ENCODE assay signal across 15 mouse cellular contexts in the genomic region with DNA sequence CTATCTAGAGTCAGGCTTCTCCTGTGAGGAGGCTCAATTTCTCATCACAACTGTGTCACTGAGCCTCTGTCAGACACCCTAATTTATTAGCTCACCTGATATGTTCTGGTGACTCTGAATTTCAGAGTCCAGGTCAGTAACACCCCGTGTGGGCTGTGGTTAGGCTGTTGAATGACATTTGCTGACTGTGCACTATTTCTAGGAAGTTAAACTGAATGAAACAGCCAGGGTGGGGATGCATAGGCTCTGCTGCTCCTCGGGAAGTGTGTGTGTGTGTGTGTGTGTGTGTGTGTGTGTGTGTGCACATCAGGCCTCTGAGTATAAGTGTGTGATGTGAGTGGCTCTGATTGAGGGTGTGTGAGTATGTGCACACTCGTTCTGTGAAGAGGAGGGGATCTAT. TPM values are rescaled to one million over a fixed set of nuclear protein-coding genes. Genes with fewer than 3 reads are reported as not detected.
DNase-seq lines count a peak whose midpoint lies in the region; ATAC-seq and TF ChIP-seq lines count a peak whose summit lies in the region.
"Had no signal": no experiment of that assay in that cellular context is flagged by ENCODE, and none has a peak within 500 bp of the region (broad histone marks: within the 10 kb centered on the region; RNA-seq: fewer than 3 reads in every experiment).

No protein-coding gene starts in this region.

- DNase-seq in kidney, postnatal 25 days, result no peak
- no peak for DNase-seq in CH12.LX (ENCODE audit: extremely low read depth)
- DNase-seq in natural killer cell, adult 2 months (ENCODE audit: low spot score in 2 of 2), result no peak
- no peak for DNase-seq in right cerebral cortex, adult 18-20 months
- DNase-seq: adrenal gland, postnatal 10 days; cerebellum, postnatal 10 days; kidney, adult 8-10 months; lung, postnatal 36 days; thymus, adult 2 months had no signal

- no peak overlapping the region for H3K4me2 ChIP-seq in kidney, embryonic 15.5 days
- no peak overlapping the region for H3K4me2 ChIP-seq in CH12.LX (ENCODE audit: insufficient read depth, low read depth, poor library complexity, severe bottlenecking)
- H3K4me2 ChIP-seq: embryonic facial prominence, embryonic 12.5 days; heart, embryonic 11.5 days; neural tube, embryonic 15.5 days had no signal

- WGBS in kidney, embryonic 15.5 days, result 21% methylated on average over 3 of the region's 3 CpGs

- no peaks in the 10 kb centered on the region for H3K27me3 ChIP-seq in kidney, embryonic 15.5 days
- no peaks in the 10 kb centered on the region for H3K27me3 ChIP-seq in CH12.LX (replicated peaks)
- H3K27me3 ChIP-seq: embryonic facial prominence, embryonic 12.5 days had no signal

- TF ChIP-seq CTCF in CH12.LX (conservative IDR thresholded peaks at IDR 0.05 in 1 of 2, IDR thresholded peaks at IDR 0.05 in 1 of 2; ENCODE audit: low read depth in 2 of 2, low read length in 2 of 2), result no peak

- TF ChIP-seq RAD21 in CH12.LX (IDR thresholded peaks at IDR 0.05; ENCODE audit: low read depth, low read length), result no peak

- no peak overlapping the region for H3K4me3 ChIP-seq in kidney, embryonic 15.5 days (replicated peaks)
- no peak overlapping the region for H3K4me3 ChIP-seq in CH12.LX (replicated peaks in 1 of 3; ENCODE audit: low read depth in 2 of 3, low read length in 2 of 3, poor library complexity in 1 of 3)
- H3K4me3 ChIP-seq: embryonic facial prominence, embryonic 12.5 days; neural tube, embryonic 15.5 days had no signal

- H3K4me1 ChIP-seq in kidney, embryonic 15.5 days, result peaks cover 9% of the 10 kb centered on the region; the same call in 1 of the 2 replicates
- peaks cover 33 to 41% of the 10 kb centered on the region in 2 experiments for H3K4me1 ChIP-seq in CH12.LX (ENCODE audit: control insufficient read depth in 1 of 2, insufficient read depth in 2 of 2)
- H3K4me1 ChIP-seq: embryonic facial prominence, embryonic 12.5 days; neural tube, embryonic 15.5 days had no signal

- H3K36me3 ChIP-seq in kidney, embryonic 15.5 days, result no peaks in the 10 kb centered on the region
- H3K36me3 ChIP-seq in CH12.LX (replicated peaks in 1 of 2; ENCODE audit: control insufficient read depth in 1 of 2, insufficient read depth in 1 of 2, low read length in 1 of 2), result no peaks in the 10 kb centered on the region
- H3K36me3 ChIP-seq: embryonic facial prominence, embryonic 12.5 days; neural tube, embryonic 15.5 days had no signal

- in situ Hi-C loops in CH12.LX (cut with MboI; ENCODE audit: low pct_ligation_motif_present, low pct_unique_long_range_greater_than_20kb, low sequenced_read_pairs), result no loop called here

- no peaks in the 10 kb centered on the region for H3K9me3 ChIP-seq in kidney, embryonic 15.5 days (replicated peaks)
- H3K9me3 ChIP-seq in CH12.LX (replicated peaks; ENCODE audit: low read length), result no peaks in the 10 kb centered on the region
- H3K9me3 ChIP-seq: embryonic facial prominence, embryonic 12.5 days; neural tube, embryonic 15.5 days had no signal

- 0 out of 2 replicates have a peak overlapping the region, but pooled peaks have one; percentile 2 for H3K27ac ChIP-seq in kidney, embryonic 15.5 days
- no peak overlapping the region for H3K27ac ChIP-seq in CH12.LX (ENCODE audit: insufficient read depth, low read depth)
- H3K27ac ChIP-seq: embryonic facial prominence, embryonic 12.5 days; neural tube, embryonic 15.5 days had no signal

- TF ChIP-seq EP300 in CH12.LX (IDR thresholded peaks at IDR 0.05; ENCODE audit: low read length), result no peak

- peak; percentile 24; the same call in 1 of the 2 replicates for ATAC-seq in kidney, embryonic 15.5 days (replicated peaks; ENCODE audit: low FRiP score)
- ATAC-seq in granulocyte monocyte progenitor cell, adult 5-6 weeks (replicated peaks; ENCODE audit: poor library complexity, severe bottlenecking), result peak; percentile 71
- 0 out of 2 replicates have a peak, but pooled peaks have one; percentile 29 for ATAC-seq in monocyte, adult 5-6 weeks (replicated peaks; ENCODE audit: insufficient number of reproducible peaks, low FRiP score, low TSS enrichment, poor library complexity, severe bottlenecking)

- dilution Hi-C loops in CH12.LX (cut with MboI; ENCODE audit: extremely low pct_ligation_motif_present, extremely low pct_unique_long_range_greater_than_20kb, low sequenced_read_pairs), result no loop called here

- no peaks in the 10 kb centered on the region for H3K79me2 ChIP-seq in CH12.LX (replicated peaks; ENCODE audit: control insufficient read depth, extremely low read depth, insufficient read depth, poor library complexity, severe bottlenecking)

- no peak overlapping the region for H3K9ac ChIP-seq in kidney, embryonic 15.5 days
- H3K9ac ChIP-seq in CH12.LX (ENCODE audit: insufficient read depth, low read depth), result no peak overlapping the region
- H3K9ac ChIP-seq: embryonic facial prominence, embryonic 12.5 days; neural tube, embryonic 15.5 days had no signal

- TF ChIP-seq POLR2A in CH12.LX (IDR thresholded peaks at IDR 0.05; ENCODE audit: low read depth, low read length), result no peak

TF ChIP-seq in CH12.LX, 34 proteins besides CTCF, POLR2A, EP300 and RAD21:
- peak; percentile 96 for TF ChIP-seq MAFK (IDR thresholded peaks at IDR 0.05; ENCODE audit: insufficient replicate concordance, low read length)
- TF ChIP-seq ZC3H11A (IDR thresholded peaks at IDR 0.05; ENCODE audit: low read depth, low read length), result no peak
TF ChIP-seq in CH12.LX: peak in this region for 1.

RNA-seq across cellular contexts. Expression of a gene that starts 8.6 kb away (rescaled TPM):
- polyA plus RNA-seq in kidney, embryonic 15.5 days (2015; fragmentation: Nextera tagmentation; extraction: Ambion mirVana), result 9.2 and 9.9 TPM in 2 replicates
- total RNA-seq in CH12.LX (2012; rRNA removed) (17.8 and 20.9 TPM in 2 replicates), CH12.LX (2014; rRNA removed) (10.7 and 11.4 TPM in 2 replicates)
- polyA plus RNA-seq in CH12.LX (2012; ENCODE audit: insufficient read length, low read depth), result 34.9 and 39.7 TPM in 2 replicates
- total RNA-seq in granulocyte monocyte progenitor cell, adult 5-6 weeks (2014; fragmentation: Nextera tagmentation), result 26.3 and 40.3 TPM in 2 replicates
- total RNA-seq in granulocyte monocyte progenitor cell, adult 5-6 weeks (2017), result 21.9 and 26.1 TPM in 2 replicates
- total RNA-seq in monocyte, adult 5-6 weeks (2017), result 19.6 to 30.8 TPM (median 24.0 TPM) in 3 replicates

RNA-seq across cellular contexts. Expression of a gene that starts 14.2 kb away (rescaled TPM):
- 13.3 and 14.0 TPM in 2 replicates for polyA plus RNA-seq in kidney, embryonic 15.5 days (2015; fragmentation: Nextera tagmentation; extraction: Ambion mirVana)
- total RNA-seq in CH12.LX (2012; rRNA removed) (9.7 and 13.0 TPM in 2 replicates), CH12.LX (2014; rRNA removed) (0.31 and 0.58 TPM in 2 replicates)
- 0.35 and 0.43 TPM in 2 replicates for polyA plus RNA-seq in CH12.LX (2012; ENCODE audit: insufficient read length, low read depth)
- total RNA-seq in granulocyte monocyte progenitor cell, adult 5-6 weeks (2014; fragmentation: Nextera tagmentation), result not detected in 2 replicates
- 0.22 TPM in 1 of 2 replicates, not detected in the other for total RNA-seq in granulocyte monocyte progenitor cell, adult 5-6 weeks (2017)
- 0.29 TPM in 1 of 3 replicates, not detected in the others for total RNA-seq in monocyte, adult 5-6 weeks (2017)

RNA-seq across cellular contexts. Expression of a gene that starts 29.2 kb away (rescaled TPM):
- polyA plus RNA-seq in kidney, embryonic 15.5 days (2015; fragmentation: Nextera tagmentation; extraction: Ambion mirVana), result 14.2 and 16.3 TPM in 2 replicates
- total RNA-seq in CH12.LX (2012; rRNA removed) (20.8 and 22.4 TPM in 2 replicates), CH12.LX (2014; rRNA removed) (18.6 and 19.4 TPM in 2 replicates)
- polyA plus RNA-seq in CH12.LX (2012; ENCODE audit: insufficient read length, low read depth), result 6.5 and 9.1 TPM in 2 replicates
- 6.2 and 6.7 TPM in 2 replicates for total RNA-seq in granulocyte monocyte progenitor cell, adult 5-6 weeks (2014; fragmentation: Nextera tagmentation)
- 7.0 and 13.9 TPM in 2 replicates for total RNA-seq in granulocyte monocyte progenitor cell, adult 5-6 weeks (2017)
- total RNA-seq in monocyte, adult 5-6 weeks (2017), result 6.1 to 15.4 TPM (median 10.2 TPM) in 3 replicates
